Mouse (Mus musculus): ENCODE results near the gene Rab8b.
"Not testable (repeated sequence)": the region's sequence is repeated elsewhere in the genome, so short reads cannot be mapped to it uniquely, and the experiment has no call there.

Gene Rab8b

DNA sequence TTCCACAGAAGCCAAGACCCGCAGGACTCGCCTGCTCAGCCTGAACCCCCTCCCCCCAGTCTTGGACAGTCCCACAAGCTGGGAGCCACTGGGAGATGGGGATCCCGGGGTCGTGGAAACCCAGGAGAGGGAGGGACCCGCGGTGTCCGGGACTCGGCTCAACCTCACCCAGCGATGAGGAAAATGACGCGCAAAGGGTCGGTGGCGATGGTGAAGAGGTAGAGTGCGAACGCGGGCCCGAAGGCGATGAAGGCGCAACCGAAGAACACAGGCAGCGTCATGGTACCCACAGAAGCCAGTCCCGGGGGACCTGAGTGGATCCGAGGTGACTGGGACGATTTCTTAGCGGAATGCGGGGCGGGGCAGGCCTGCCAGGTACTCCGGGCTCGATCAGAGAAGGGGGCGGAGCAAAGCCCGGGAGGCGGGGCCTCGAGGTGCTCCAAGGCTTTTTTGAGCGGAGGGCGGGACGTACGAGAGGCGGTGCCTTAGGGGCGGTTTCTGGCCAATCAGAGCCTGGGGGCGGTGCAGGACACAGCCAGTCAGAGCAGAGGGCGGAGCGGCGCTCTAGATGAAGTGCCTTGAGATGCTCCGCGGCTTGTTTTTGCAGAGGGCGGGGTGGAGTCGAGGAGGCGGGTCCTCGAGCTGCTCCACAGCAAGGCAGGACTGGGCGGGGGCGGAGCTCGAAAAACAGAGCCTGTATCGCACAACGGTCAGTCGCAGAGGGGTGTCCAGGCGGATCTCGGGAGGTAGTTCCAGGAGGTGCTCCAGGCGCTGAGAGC is 85.0 kb downstream of the Rab8b start, which contains the start of gene Aph1c:
Aph1c (minus strand) TSS at position 409 of the 779 bp plus-strand sequence.
- DNase-seq = peak; percentile 100

DNA sequence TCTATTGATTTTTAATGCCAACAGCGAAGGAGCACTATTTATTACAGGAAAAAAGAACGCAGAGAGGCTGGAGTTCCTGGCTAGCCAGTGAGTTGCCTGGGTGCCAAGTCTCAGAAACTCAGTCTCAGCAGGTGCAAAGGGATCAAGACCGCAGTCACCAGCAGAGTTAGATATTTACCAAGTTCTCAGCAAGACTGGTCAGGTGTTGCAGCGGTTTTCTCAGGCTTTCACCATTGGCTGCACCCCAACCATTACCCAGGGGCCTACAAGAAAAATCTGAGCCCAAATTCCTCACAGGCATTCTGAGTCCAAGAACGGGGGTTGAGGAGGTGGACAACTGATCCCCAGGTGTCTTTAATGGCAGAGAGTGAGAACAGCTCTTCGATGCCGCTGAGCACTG is 85.6 kb downstream of the Rab8b start:
- peak; percentile 69 to 77 for DNase-seq

DNA sequence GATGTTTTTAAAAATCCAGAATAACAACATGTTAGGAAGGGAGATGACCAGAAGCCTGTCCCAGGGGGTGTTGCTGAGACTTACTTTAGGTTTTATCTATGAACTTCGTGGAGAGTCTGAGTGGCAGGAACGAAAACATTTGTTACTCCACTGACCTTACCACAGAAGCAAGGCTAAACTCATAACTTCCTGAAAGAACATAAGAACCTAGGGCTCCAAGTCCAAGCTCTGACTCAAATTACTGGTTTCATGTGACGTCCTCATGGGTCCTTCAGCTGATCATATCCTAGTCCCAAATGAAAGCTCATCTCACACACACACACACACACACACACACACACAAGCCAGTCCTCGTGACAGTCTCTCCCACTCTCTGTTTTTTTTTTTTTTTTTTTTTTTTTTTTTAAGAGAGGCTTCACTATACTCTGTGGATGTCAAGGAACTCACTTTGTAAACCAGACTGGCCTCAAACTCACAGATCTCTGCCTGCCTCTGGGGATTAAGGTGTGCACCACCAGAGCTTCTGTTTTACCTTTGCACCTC is 87.0 kb downstream of the Rab8b start:
- DNase-seq = peak; percentile 21 to 31

DNA sequence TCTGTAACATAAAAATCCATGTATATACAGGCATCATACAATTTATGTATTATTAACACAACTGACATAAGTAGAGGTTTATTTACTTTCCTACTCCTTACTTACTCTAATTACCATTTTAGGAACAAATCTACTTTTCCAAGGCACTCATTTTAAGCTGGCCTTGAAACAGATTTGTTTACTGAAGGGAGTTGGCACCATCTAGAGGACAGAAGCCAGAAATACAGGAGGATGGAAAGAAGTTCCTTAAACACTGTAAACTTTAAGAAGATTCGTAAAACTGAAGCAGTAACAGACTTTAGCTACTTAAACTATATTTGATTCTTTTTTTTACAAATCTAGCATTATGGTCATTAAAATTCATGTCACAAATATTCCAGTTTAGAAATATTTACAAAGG is 93.5 kb downstream of the Rab8b start:
- peak; percentile 48 to 51 for DNase-seq

DNA sequence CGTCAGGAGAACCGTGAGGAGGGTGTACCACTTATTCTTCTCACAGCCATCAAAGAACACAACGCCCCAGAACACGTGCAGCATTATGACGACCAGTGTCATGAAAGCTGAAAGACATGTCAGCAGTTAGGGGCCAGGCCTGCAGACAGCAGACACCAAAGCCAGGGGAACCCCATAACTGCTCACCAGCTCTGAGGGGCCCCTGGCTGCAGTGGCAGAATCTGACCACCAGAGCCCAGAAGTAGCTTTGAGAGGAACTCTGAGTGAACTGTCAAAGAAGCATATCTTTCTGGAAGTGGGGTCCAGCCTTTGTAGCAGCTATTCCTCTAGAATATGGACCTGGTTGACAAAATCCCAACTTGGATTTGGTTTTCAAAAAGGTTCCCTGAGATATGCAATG is 97.2 kb downstream of the Rab8b start:
- not testable (repeated sequence) for DNase-seq

DNA sequence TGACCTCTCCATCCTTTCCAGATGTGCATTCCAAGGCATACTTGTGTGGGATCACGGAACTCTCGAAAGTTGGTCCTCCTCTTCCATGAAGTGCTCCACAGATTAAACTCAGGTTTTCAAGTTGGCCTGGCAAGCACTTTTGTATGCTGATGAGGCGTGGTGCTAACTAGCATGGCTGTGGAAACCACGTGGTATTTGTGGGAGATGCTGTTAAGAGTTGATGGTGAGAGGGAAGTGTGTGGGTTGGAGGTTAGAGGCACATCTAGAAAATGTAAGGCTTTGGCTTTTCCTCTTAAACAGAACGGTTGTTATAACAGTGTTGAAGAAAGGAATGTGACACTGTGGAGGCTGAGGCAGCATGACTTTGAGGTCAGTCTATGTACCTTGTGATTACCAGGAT is 98.5 kb downstream of the Rab8b start:
- DNase-seq = no peak

DNA sequence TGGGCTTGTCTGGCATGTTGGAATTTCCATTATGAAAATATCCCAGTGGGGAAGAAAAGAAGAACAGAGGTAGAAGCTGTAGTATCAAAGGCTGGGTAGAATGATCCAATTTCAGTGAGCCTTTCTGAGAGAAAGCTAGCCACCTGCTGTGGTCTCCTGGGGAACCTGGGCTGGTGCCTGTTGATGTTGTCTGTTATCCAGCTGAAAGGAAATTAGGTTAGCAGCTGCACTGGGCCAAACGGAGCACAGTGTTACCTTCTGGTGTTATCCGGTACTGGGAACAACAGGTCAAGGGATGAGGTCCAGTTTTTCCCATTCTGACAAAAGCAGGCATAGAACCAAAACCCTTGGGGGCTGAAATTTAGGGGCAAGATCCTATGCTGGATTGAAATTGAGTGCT is 106.1 kb downstream of the Rab8b start:
- DNase-seq = no peak

DNA sequence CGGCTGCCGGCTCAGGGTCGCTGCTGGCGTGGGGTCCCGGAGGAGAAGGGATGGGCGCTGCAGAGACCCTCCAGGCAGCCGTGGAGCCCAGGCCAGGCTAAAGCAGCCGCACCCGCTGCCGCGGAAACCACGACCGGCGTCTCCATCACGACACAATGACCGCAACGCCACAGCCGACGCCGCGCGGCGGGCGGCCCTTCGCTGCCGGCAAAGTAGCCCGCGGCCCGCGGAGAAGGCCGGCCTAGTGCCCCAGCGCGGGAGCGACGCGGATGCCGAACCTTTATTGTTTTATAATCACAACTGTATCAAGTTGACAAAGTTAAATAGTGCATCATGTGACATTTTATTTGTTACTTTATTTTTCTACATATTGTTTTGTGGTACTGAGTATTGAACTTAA is 113.5 kb downstream of the Rab8b start:
- DNase-seq = not testable (repeated sequence)

DNA sequence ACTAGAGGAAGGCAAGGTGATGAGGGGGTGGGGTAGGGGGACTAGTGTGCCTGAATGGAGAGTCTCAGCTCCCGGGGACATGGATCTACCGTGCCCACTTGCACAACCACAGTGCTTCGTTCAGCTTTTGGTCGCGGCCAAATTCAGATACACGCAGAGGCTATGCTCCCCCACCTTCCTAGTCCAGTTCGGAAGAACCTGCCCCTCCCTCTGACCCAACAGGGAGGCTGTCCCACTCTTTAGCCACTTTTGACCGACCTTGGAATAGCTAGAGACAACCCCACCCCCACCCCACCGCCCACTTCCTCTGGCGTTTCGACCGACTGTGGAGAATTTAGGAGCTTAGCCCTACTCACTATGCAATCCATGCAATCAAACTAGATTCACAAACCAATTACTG is 117.5 kb downstream of the Rab8b start:
- no peak for DNase-seq

DNA sequence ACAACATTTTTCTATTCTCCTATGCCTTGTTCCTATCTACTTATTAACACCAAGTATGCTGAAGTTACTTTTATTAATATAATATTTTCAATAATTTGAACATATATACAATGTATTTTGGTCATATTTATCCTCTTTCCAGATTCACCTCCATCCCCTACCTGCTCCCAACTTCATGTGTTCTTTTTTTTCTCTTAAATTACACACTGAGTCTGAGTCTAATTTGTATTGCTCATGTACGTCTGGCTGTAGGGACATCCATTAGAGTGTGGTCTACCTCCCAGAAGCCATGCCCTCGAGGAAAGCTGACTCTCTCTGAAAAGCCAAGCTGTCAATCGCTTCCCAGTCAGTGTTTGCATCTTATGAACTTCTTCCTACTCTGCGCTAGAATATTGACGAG is 122.7 kb downstream of the Rab8b start, which contains the start of gene Gm10647:
Gm10647 (plus strand) TSS at position 301 of the 400 bp plus-strand sequence.
- DNase-seq = no peak

DNA sequence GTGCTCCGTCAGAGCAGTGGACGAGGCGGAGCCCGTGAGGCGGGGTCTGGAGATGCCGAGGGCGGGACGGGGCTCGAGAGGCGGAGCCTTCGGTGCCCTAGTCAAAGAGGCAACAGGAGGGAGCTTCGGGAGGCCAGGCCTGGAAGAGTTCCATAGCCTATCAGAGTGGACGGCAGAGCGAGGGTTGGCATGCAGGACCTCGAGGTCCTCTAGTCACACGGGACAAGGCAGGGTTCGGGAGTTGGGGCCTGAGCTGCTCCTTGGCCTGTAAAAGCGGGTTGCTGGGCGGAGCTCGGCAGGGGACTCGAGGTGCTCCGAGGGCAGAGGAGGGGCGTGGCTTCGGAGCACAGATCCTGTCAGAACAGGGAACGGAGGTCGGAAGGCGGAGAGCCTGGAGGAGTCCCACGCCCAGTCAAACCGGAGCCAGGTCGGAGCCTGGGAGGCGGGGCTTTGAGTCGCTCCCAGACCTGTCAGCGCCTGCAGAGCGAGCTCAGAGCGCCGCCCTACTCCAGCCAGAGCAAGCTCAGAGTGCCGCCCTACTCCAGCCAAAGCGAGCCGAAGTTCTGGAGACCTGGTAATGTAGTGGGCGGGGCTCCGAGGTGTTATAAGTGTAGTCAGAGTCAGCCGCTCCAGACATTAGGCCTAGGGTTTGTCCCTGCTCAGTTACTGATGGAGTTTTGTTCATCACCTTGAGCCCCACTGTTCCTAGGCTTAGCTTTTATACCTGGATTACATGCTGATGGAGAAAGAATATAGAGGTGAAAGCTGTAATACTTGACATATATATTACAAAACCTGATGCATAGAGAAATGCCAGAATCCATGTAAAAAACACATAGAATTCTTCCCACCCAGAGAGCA is 123.8 kb downstream of the Rab8b start, which contains the start of gene Aph1b:
Aph1b (minus strand) TSS at position 27 of the 861 bp plus-strand sequence.
- DNase-seq = peak; percentile 98

DNA sequence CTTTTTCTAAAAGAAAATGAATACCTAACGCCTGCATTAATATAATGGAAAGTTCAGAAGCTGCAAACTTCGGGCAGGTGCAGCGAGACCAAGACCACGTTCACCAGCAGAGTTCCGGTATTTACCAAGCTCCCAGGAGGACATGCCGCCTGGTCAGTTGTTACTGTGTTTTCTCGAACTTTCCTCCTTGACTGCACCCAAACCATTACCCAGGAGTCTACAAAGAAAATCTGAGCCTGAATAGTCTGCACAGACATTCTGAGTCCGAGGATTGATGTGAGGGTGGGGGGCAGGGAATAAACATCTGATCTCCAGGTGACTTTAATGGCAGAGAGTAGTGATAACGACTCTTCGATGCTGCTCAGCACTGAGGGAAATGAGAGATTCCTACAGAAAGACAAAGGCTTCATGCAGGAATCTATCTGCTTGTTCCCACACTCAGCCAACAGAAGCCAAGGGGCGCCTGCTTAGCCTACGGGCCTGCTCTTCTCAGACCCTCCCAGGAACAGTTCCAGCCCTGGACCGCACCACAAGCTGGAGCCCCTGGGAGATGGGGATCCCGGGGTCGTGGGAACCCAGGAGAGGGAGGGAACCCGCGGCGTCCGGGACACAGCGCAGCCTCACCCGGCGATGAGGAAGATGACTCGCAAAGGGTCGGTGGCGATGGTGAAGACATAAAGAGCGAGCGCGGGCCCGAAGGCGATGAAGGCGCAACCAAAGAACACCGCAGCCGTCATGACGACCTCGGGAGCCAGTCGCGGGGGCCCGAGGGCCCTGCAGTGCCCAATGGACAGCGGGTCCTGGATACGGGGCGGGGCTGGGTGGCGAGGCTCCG is 124.6 kb downstream of the Rab8b start:
- peak in 1 of 2 experiments; percentile 34 for DNase-seq
